Mouse (Mus musculus) thymus, postnatal 10 days (tissue): ENCODE results near the gene Casp14.
"Not testable (repeated sequence)": the region's sequence is repeated elsewhere in the genome, so short reads cannot be mapped to it uniquely, and the experiment has no call there.

Experiments used
- DNase-seq, 2 experiments: peaks; one replicate each; pipeline ENCODE4 v3.0.0; 2021; ENCODE audit warnings: low spot score in 2 of 2

The Casp14 gene

GRCm38 (mm10) chr10:78670121-78670520, 48.0 kb downstream of the Casp14 start:
- DNase-seq: not testable (repeated sequence)

DNA sequence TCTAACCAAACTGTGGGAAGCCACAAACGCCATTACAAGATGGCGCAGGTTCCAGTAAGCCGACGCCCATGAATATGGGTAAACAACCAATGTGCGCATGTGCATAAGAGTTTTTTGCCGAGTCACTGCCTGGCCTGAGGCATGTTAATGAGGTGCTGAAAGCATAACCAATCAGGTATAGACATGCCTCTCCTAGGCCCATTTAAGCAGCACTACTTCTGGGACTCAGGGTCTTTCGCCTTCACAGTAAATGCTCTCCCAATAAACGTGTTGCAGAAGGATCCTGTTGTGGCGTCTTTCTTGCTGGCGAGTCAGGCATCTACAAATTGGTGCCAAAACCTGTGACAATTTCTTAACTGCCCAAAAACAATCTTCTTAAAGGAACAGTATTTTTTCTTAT, 51.4 kb downstream of the Casp14 start:
- DNase-seq: not testable (repeated sequence)

DNA sequence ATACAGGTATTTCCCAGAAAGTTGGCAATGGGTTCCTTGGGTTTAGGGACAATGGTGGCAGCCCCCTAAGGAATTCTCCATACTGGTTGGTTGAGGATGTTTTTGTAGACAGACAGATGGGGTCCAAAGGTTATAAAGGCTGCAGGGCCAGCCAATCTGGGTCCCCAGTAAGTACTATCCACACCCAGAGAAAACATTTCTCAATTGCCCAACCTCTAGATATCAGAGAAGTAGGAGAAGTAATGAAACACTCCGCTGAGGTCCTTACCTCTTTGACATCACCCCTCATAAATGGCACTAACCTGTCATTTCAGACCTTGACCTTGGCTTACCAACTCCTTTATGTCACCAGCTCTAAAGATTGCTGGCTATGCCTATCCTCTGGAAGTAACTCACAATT, 53.5 kb downstream of the Casp14 start:
- DNase-seq: no peak
